9 mouse cellular contexts compared by ENCODE assay signal in genomic region chr4:150219501-150220292, GRCm38 (mm10). TPM values are rescaled to one million over a fixed set of nuclear protein-coding genes. Genes with fewer than 3 reads are reported as not detected.
DNase-seq lines count a peak whose midpoint lies in the region; ATAC-seq and TF ChIP-seq lines count a peak whose summit lies in the region.
"Had no signal": no experiment of that assay in that cellular context is flagged by ENCODE, and none has a peak within 500 bp of the region (broad histone marks: within the 10 kb centered on the region; RNA-seq: fewer than 3 reads in every experiment).

No protein-coding gene starts in this region.

- H3K4me1 ChIP-seq in heart, embryonic 12.5 days (replicated peaks) = peaks cover 8% of the 10 kb centered on the region
- no peaks in the 10 kb centered on the region for H3K4me1 ChIP-seq in thymus, adult 2 months (replicated peaks; ENCODE audit: control insufficient read depth, insufficient read depth, low read length)
- 0 out of 2 replicates have a peak, but pooled peaks cover under 1% of the 10 kb centered on the region for H3K4me1 ChIP-seq in midbrain, embryonic 13.5 days (replicated peaks)

- TF ChIP-seq POLR2A in thymus, adult 2 months (IDR thresholded peaks at IDR 0.05; ENCODE audit: control insufficient read depth, extremely low read depth, insufficient read depth, low read length, poor library complexity) = no peak

- H3K9me3 ChIP-seq in heart, embryonic 12.5 days (replicated peaks) = no peaks in the 10 kb centered on the region
- H3K9me3 ChIP-seq in midbrain, embryonic 13.5 days = no peaks in the 10 kb centered on the region

- H3K36me3 ChIP-seq in heart, embryonic 12.5 days = no peaks in the 10 kb centered on the region
- no peaks in the 10 kb centered on the region for H3K36me3 ChIP-seq in thymus, adult 2 months (ENCODE audit: control insufficient read depth, insufficient read depth, low read length)
- H3K36me3 ChIP-seq in midbrain, embryonic 13.5 days = no peaks in the 10 kb centered on the region

- H3K4me3 ChIP-seq in heart, embryonic 12.5 days = no peak overlapping the region
- H3K4me3 ChIP-seq in thymus, adult 2 months (ENCODE audit: control insufficient read depth, insufficient read depth, low read length) = no peak overlapping the region
- no peak overlapping the region for H3K4me3 ChIP-seq in midbrain, embryonic 13.5 days (replicated peaks)

- no peak for TF ChIP-seq CTCF in thymus, adult 2 months (IDR thresholded peaks at IDR 0.05; ENCODE audit: borderline replicate concordance, control insufficient read depth, extremely low read depth, insufficient read depth, low read length, poor library complexity)

- no peak for ATAC-seq in heart, embryonic 12.5 days (ENCODE audit: insufficient number of reproducible peaks, low FRiP score)
- peak; percentile 55; the same call in 1 of the 2 replicates for ATAC-seq in midbrain, embryonic 13.5 days

- peak; percentile 52 to 78 for DNase-seq in heart, postnatal 10 days
- DNase-seq in thymus, adult 2 months = peak; percentile 54
- DNase-seq in thymus, adult 18-20 months = no peak
- DNase-seq in cerebellum, postnatal 14 days = peak; percentile 79 to 86
- peak; percentile 62 to 85 for DNase-seq in kidney, postnatal 36 days
- DNase-seq in c-Kit-positive CD71-positive TER-119-positive erythroid progenitor cells, embryonic 14.5 days (ENCODE audit: low spot score) = no peak

- intact Hi-C loops in heart, postnatal 10 days (cut with DNase I) = loop anchor here (1.0 to 5.0 kb wide), 4 partner anchors 29 to 82 kb away; no protein-coding TSS in a partner anchor

- H3K27me3 ChIP-seq in heart, embryonic 12.5 days (replicated peaks) = 0 out of 2 replicates have a peak, but pooled peaks cover 5% of the 10 kb centered on the region
- no peaks in the 10 kb centered on the region for H3K27me3 ChIP-seq in thymus, adult 2 months (ENCODE audit: control insufficient read depth, insufficient read depth, low read length)
- H3K27me3 ChIP-seq in midbrain, embryonic 13.5 days = peaks cover 12% of the 10 kb centered on the region; the same call in 1 of the 2 replicates

- H3K4me2 ChIP-seq in heart, embryonic 12.5 days = no peak overlapping the region
- H3K4me2 ChIP-seq in midbrain, embryonic 13.5 days (replicated peaks) = no peak overlapping the region

- H3K27ac ChIP-seq in heart, embryonic 12.5 days (ENCODE audit: poor library complexity, severe bottlenecking) = no peak overlapping the region
- no peak overlapping the region for H3K27ac ChIP-seq in thymus, adult 2 months (ENCODE audit: control insufficient read depth, insufficient read depth, low read length)
- H3K27ac ChIP-seq in midbrain, embryonic 13.5 days = no peak overlapping the region

- H3K9ac ChIP-seq in heart, embryonic 12.5 days = no peak overlapping the region
- H3K9ac ChIP-seq in midbrain, embryonic 13.5 days (replicated peaks) = no peak overlapping the region

- 72% methylated on average over 9 of the region's 9 CpGs for WGBS in heart, embryonic 12.5 days
- 77% methylated on average over 9 of the region's 9 CpGs for WGBS in thymus, adult 2 months
- 73% methylated on average over 9 of the region's 9 CpGs for WGBS in midbrain, embryonic 13.5 days

RNA-seq across cellular contexts. Expression of gene Eno1, which starts 16.8 kb away (rescaled TPM):
- 100 to 1,000 TPM; 231 to 243 TPM for total RNA-seq in heart, postnatal 10 days (2021)
- 2,142 and 2,173 TPM in 2 replicates for polyA plus RNA-seq in heart, embryonic 12.5 days (2016; fragmentation: Nextera tagmentation; extraction: Ambion mirVana)
- polyA plus RNA-seq in thymus, adult 2 months (2012; rRNA removed) = 296 and 344 TPM in 2 replicates
- 945 and 955 TPM in 2 replicates for polyA plus RNA-seq in midbrain, embryonic 13.5 days (2015; fragmentation: Nextera tagmentation; extraction: Ambion mirVana)

RNA-seq across cellular contexts. Expression of gene Car6, which starts 18.6 kb away (rescaled TPM):
- not detected for total RNA-seq in heart, postnatal 10 days (2021)
- polyA plus RNA-seq in heart, embryonic 12.5 days (2016; fragmentation: Nextera tagmentation; extraction: Ambion mirVana) = not detected in 2 replicates
- 0.31 and 0.40 TPM in 2 replicates for polyA plus RNA-seq in thymus, adult 2 months (2012; rRNA removed)
- not detected in 2 replicates for polyA plus RNA-seq in midbrain, embryonic 13.5 days (2015; fragmentation: Nextera tagmentation; extraction: Ambion mirVana)
- total RNA-seq: layer of hippocampus, adult 18-20 months had no signal

Comparison
In these comparisons a context has a peak if more than half of its experiments do, and no peak if none do; other contexts are left out.
1. DNase-seq: peak in heart, postnatal 10 days (2 of 2), thymus, adult 2 months (single experiment), cerebellum, postnatal 14 days (2 of 2) and kidney, postnatal 36 days (2 of 2); none in thymus, adult 18-20 months (0 of 2) and c-Kit-positive CD71-positive TER-119-positive erythroid progenitor cells, embryonic 14.5 days (single experiment).